In genomic region chr7:28917503-28918426, GRCm38 (mm10) we compare ENCODE assay signal across 8 mouse cellular contexts. TPM values are rescaled to one million over a fixed set of nuclear protein-coding genes. Genes with fewer than 3 reads are reported as not detected.
DNase-seq lines count a peak whose midpoint lies in the region; ATAC-seq lines count a peak whose summit lies in the region.

No protein-coding gene starts in this region.

- H3K4me3 ChIP-seq in embryonic facial prominence, embryonic 12.5 days = no peak overlapping the region
- no peak overlapping the region for H3K4me3 ChIP-seq in embryonic facial prominence, embryonic 10.5 days
- no peak overlapping the region for H3K4me3 ChIP-seq in kidney, embryonic 15.5 days (replicated peaks)
- H3K4me3 ChIP-seq in liver, embryonic 13.5 days (replicated peaks) = no peak overlapping the region

- peaks cover 24% of the 10 kb centered on the region for H3K4me1 ChIP-seq in embryonic facial prominence, embryonic 12.5 days
- peaks cover 50% of the 10 kb centered on the region for H3K4me1 ChIP-seq in embryonic facial prominence, embryonic 10.5 days
- H3K4me1 ChIP-seq in kidney, embryonic 15.5 days = peaks cover 61% of the 10 kb centered on the region
- H3K4me1 ChIP-seq in liver, embryonic 13.5 days (replicated peaks) = peaks cover 67% of the 10 kb centered on the region

- 0 out of 2 replicates have a peak overlapping the region, but pooled peaks have one; percentile 58 for H3K27ac ChIP-seq in embryonic facial prominence, embryonic 12.5 days
- no peak overlapping the region for H3K27ac ChIP-seq in embryonic facial prominence, embryonic 10.5 days (replicated peaks)
- H3K27ac ChIP-seq in kidney, embryonic 15.5 days = peak overlapping the region; percentile 82
- peak overlapping the region; percentile 43 for H3K27ac ChIP-seq in liver, embryonic 13.5 days

- ATAC-seq in embryonic facial prominence, embryonic 12.5 days (ENCODE audit: insufficient number of reproducible peaks, insufficient read depth, low FRiP score, low TSS enrichment) = no peak
- peak; percentile 16; the same call in 1 of the 2 replicates for ATAC-seq in kidney, embryonic 15.5 days (replicated peaks; ENCODE audit: low FRiP score)
- peak; percentile 21; the same call in 1 of the 2 replicates for ATAC-seq in liver, embryonic 13.5 days (ENCODE audit: low read depth)

- H3K27me3 ChIP-seq in embryonic facial prominence, embryonic 12.5 days = no peaks in the 10 kb centered on the region
- H3K27me3 ChIP-seq in embryonic facial prominence, embryonic 10.5 days (replicated peaks; ENCODE audit: low read depth, poor library complexity, severe bottlenecking) = no peaks in the 10 kb centered on the region
- H3K27me3 ChIP-seq in kidney, embryonic 15.5 days = no peaks in the 10 kb centered on the region
- no peaks in the 10 kb centered on the region for H3K27me3 ChIP-seq in liver, embryonic 13.5 days

- H3K4me2 ChIP-seq in embryonic facial prominence, embryonic 12.5 days (replicated peaks) = no peak overlapping the region
- H3K4me2 ChIP-seq in kidney, embryonic 15.5 days = no peak overlapping the region
- no peak overlapping the region for H3K4me2 ChIP-seq in liver, embryonic 13.5 days

- H3K36me3 ChIP-seq in embryonic facial prominence, embryonic 12.5 days = peaks cover 66% of the 10 kb centered on the region
- peaks cover 89% of the 10 kb centered on the region for H3K36me3 ChIP-seq in embryonic facial prominence, embryonic 10.5 days (replicated peaks)
- H3K36me3 ChIP-seq in kidney, embryonic 15.5 days = peaks cover 76% of the 10 kb centered on the region
- peaks cover 80% of the 10 kb centered on the region for H3K36me3 ChIP-seq in liver, embryonic 13.5 days

- no peaks in the 10 kb centered on the region for H3K9me3 ChIP-seq in embryonic facial prominence, embryonic 12.5 days
- no peaks in the 10 kb centered on the region for H3K9me3 ChIP-seq in embryonic facial prominence, embryonic 10.5 days
- H3K9me3 ChIP-seq in kidney, embryonic 15.5 days (replicated peaks) = no peaks in the 10 kb centered on the region
- no peaks in the 10 kb centered on the region for H3K9me3 ChIP-seq in liver, embryonic 13.5 days (replicated peaks)

- DNase-seq in embryonic facial prominence, embryonic 10.5 days (ENCODE audit: low spot score) = no peak
- DNase-seq in adrenal gland, adult 18-20 months (ENCODE audit: low spot score in 2 of 2) = peak; percentile 42 to 53
- DNase-seq in heart, adult 9 months (ENCODE audit: low spot score in 2 of 2) = peak; percentile 60 to 72
- no peak for DNase-seq in liver, embryonic 13.5 days
- DNase-seq in right cerebral cortex, postnatal 4 days = peak; percentile 56
- no peak for DNase-seq in retina, postnatal 1 day

- no peak overlapping the region for H3K9ac ChIP-seq in embryonic facial prominence, embryonic 12.5 days
- H3K9ac ChIP-seq in kidney, embryonic 15.5 days = 0 out of 2 replicates have a peak overlapping the region, but pooled peaks have one; percentile 0
- no peak overlapping the region for H3K9ac ChIP-seq in liver, embryonic 13.5 days

- WGBS in embryonic facial prominence, embryonic 12.5 days = 65% methylated on average over 10 of the region's 10 CpGs
- WGBS in embryonic facial prominence, embryonic 10.5 days = 71% methylated on average over 10 of the region's 10 CpGs
- 54% methylated on average over 10 of the region's 10 CpGs for WGBS in kidney, embryonic 15.5 days
- 74% methylated on average over 10 of the region's 10 CpGs for WGBS in liver, embryonic 13.5 days (ENCODE audit: insufficient replicate concordance)

RNA-seq across cellular contexts. Expression of gene Capn12, which starts 36.5 kb away (rescaled TPM):
- polyA plus RNA-seq in embryonic facial prominence, embryonic 12.5 days (2016; fragmentation: Nextera tagmentation; extraction: Ambion mirVana) = 0.26 and 0.36 TPM in 2 replicates
- 0.44 and 0.55 TPM in 2 replicates for polyA plus RNA-seq in embryonic facial prominence, embryonic 10.5 days (2016; fragmentation: Nextera tagmentation; extraction: Ambion mirVana)
- total RNA-seq in adrenal gland, adult 18-20 months (2021) = under 1 TPM; 0.16 to 0.17 TPM
- polyA plus RNA-seq in kidney, embryonic 15.5 days (2015; fragmentation: Nextera tagmentation; extraction: Ambion mirVana) = 0.36 and 0.64 TPM in 2 replicates
- polyA plus RNA-seq in liver, embryonic 13.5 days (2015; fragmentation: Nextera tagmentation; extraction: Ambion mirVana) = 0.09 and 0.13 TPM in 2 replicates

RNA-seq across cellular contexts. Expression of gene Actn4, which starts 44.4 kb away (rescaled TPM):
- polyA plus RNA-seq in embryonic facial prominence, embryonic 12.5 days (2016; fragmentation: Nextera tagmentation; extraction: Ambion mirVana) = 233 and 253 TPM in 2 replicates
- 260 and 269 TPM in 2 replicates for polyA plus RNA-seq in embryonic facial prominence, embryonic 10.5 days (2016; fragmentation: Nextera tagmentation; extraction: Ambion mirVana)
- total RNA-seq in adrenal gland, adult 18-20 months (2021) = 100 to 1,000 TPM; 197 to 233 TPM
- polyA plus RNA-seq in kidney, embryonic 15.5 days (2015; fragmentation: Nextera tagmentation; extraction: Ambion mirVana) = 288 and 312 TPM in 2 replicates
- 116 and 131 TPM in 2 replicates for polyA plus RNA-seq in liver, embryonic 13.5 days (2015; fragmentation: Nextera tagmentation; extraction: Ambion mirVana)

RNA-seq across cellular contexts. Expression of gene Lgals7, which starts 54.1 kb away (rescaled TPM):
- polyA plus RNA-seq in embryonic facial prominence, embryonic 12.5 days (2016; fragmentation: Nextera tagmentation; extraction: Ambion mirVana) = 2.4 and 4.2 TPM in 2 replicates
- 0.63 and 1.9 TPM in 2 replicates for polyA plus RNA-seq in embryonic facial prominence, embryonic 10.5 days (2016; fragmentation: Nextera tagmentation; extraction: Ambion mirVana)
- under 1 TPM in 1 of 2 experiments, not detected in 1; 0.54 TPM for total RNA-seq in adrenal gland, adult 18-20 months (2021)
- polyA plus RNA-seq in kidney, embryonic 15.5 days (2015; fragmentation: Nextera tagmentation; extraction: Ambion mirVana) = 1.9 and 3.1 TPM in 2 replicates
- 0.44 TPM in 1 of 2 replicates, not detected in the other for polyA plus RNA-seq in liver, embryonic 13.5 days (2015; fragmentation: Nextera tagmentation; extraction: Ambion mirVana)

Comparison
In these comparisons a context has a peak if more than half of its experiments do, and no peak if none do; other contexts are left out.
1. DNase-seq: peak in adrenal gland, adult 18-20 months (2 of 2), heart, adult 9 months (2 of 2) and right cerebral cortex, postnatal 4 days (single experiment); none in embryonic facial prominence, embryonic 10.5 days (single experiment), liver, embryonic 13.5 days (single experiment) and retina, postnatal 1 day (single experiment).